Mouse (Mus musculus): ENCODE results near the gene Rbak. TPM values are rescaled to one million over a fixed set of nuclear protein-coding genes. Genes with fewer than 3 reads are reported as not detected.

Gene Rbak
- polyA plus RNA-seq, 1 experiment from 2014 or later: 15.4 TPM

Small RNA genes within 50 kb of the gene (microRNA-seq; reads per million reads assigned to microRNA genes)
- gene Gm44405 (ENCODE audit: borderline number of aligned reads): not detected

Other genes starting within 250 kb of the Rbak start
- 328 TPM in 2 replicates for gene Fscn1, start 220.4 kb downstream of the Rbak start, polyA plus RNA-seq (2015; fragmentation: Nextera tagmentation; extraction: Ambion mirVana)
- gene Rnf216, start 67.8 kb downstream of the Rbak start, polyA plus RNA-seq (2015; fragmentation: Nextera tagmentation; extraction: Ambion mirVana): 41.2 and 42.7 TPM in 2 replicates
- gene Olfr718-ps1, start 33.2 kb downstream of the Rbak start, polyA plus RNA-seq (2015; fragmentation: Nextera tagmentation; extraction: Ambion mirVana): 0.14 and 0.52 TPM in 2 replicates
- not detected in 2 replicates for gene Spdye4b, start 242 bp upstream of the Rbak start, polyA plus RNA-seq (2015; fragmentation: Nextera tagmentation; extraction: Ambion mirVana)
- gene Spdye4a, start 46.1 kb upstream of the Rbak start, polyA plus RNA-seq (2015; fragmentation: Nextera tagmentation; extraction: Ambion mirVana): not detected in 2 replicates
- 16.9 TPM in 2 replicates for gene Zfp12, start 54.4 kb upstream of the Rbak start, polyA plus RNA-seq (2015; fragmentation: Nextera tagmentation; extraction: Ambion mirVana)
- 4.4 and 5.2 TPM in 2 replicates for gene Zfp316, start 89.2 kb upstream of the Rbak start, polyA plus RNA-seq (2015; fragmentation: Nextera tagmentation; extraction: Ambion mirVana)
- 0.29 and 0.32 TPM in 2 replicates for gene Zfp853, start 112.8 kb upstream of the Rbak start, polyA plus RNA-seq (2015; fragmentation: Nextera tagmentation; extraction: Ambion mirVana)
- gene E130309D02Rik, start 134.6 kb upstream of the Rbak start, polyA plus RNA-seq (2015; fragmentation: Nextera tagmentation; extraction: Ambion mirVana): 33.1 and 33.7 TPM in 2 replicates
- gene Zdhhc4, start 148.5 kb upstream of the Rbak start, polyA plus RNA-seq (2015; fragmentation: Nextera tagmentation; extraction: Ambion mirVana): 74.6 and 77.8 TPM in 2 replicates
- 0.68 and 1.8 TPM in 2 replicates for gene Grid2ip, start 176.6 kb upstream of the Rbak start, polyA plus RNA-seq (2015; fragmentation: Nextera tagmentation; extraction: Ambion mirVana)
- gene Kdelr2, start 223.1 kb upstream of the Rbak start, polyA plus RNA-seq (2015; fragmentation: Nextera tagmentation; extraction: Ambion mirVana): 416 and 417 TPM in 2 replicates